Mouse (Mus musculus): ENCODE results near the gene Gm9789. TPM values are rescaled to one million over a fixed set of nuclear protein-coding genes. Genes with fewer than 3 reads are reported as not detected.
"Not testable (repeated sequence)": the region's sequence is repeated elsewhere in the genome, so short reads cannot be mapped to it uniquely, and the experiment has no call there.

Gene Gm9789
- not detected in 2 replicates for polyA plus RNA-seq (2014; fragmentation: Nextera tagmentation; extraction: Ambion mirVana)

- 87% methylated on average over 4 of the region's 4 CpGs for WGBS
- ATAC-seq (ENCODE audit: insufficient read depth, low FRiP score, low TSS enrichment) (no peak), DNase-seq (ENCODE audit: low spot score) (no peak)
- Histone ChIP-seq H3K9me3 (ENCODE audit: control insufficient read depth, low read length) (no peaks in the 10 kb centered on the region), H3K36me3 (ENCODE audit: control insufficient read depth, insufficient read depth, low read length) (no peaks in the 10 kb centered on the region), H3K4me2 (ENCODE audit: low read depth) (no peak within 1 kb of the TSS), H3K4me1 (ENCODE audit: control insufficient read depth, insufficient read depth, low read length) (no peaks in the 10 kb centered on the region), H3K27ac (ENCODE audit: low read depth, low read length) (no peak within 1 kb of the TSS), H3K9ac (ENCODE audit: low read length) (no peak within 1 kb of the TSS), H3K27me3 (ENCODE audit: control insufficient read depth, insufficient read depth, low read length) (no peaks in the 10 kb centered on the region), H3K4me3 (ENCODE audit: low read depth, low read length) (no peak within 1 kb of the TSS)
These were observed at the start of gene Gm9789 for GRCm38 (mm10) chr16:89157652-89158051. TSS of gene Gm9789 (plus strand) at chr16:89157952.

- Histone ChIP-seq H3K27ac (ENCODE audit: low read depth, low read length) (no peak within 1 kb of the TSS), H3K9me3 (ENCODE audit: control insufficient read depth, low read length) (no peaks in the 10 kb centered on the region), H3K27me3 (ENCODE audit: control insufficient read depth, insufficient read depth, low read length) (no peaks in the 10 kb centered on the region), H3K36me3 (ENCODE audit: control insufficient read depth, insufficient read depth, low read length) (no peaks in the 10 kb centered on the region), H3K4me3 (ENCODE audit: low read depth, low read length) (no peak within 1 kb of the TSS), H3K9ac (ENCODE audit: low read length) (no peak within 1 kb of the TSS), H3K4me1 (ENCODE audit: control insufficient read depth, insufficient read depth, low read length) (no peaks in the 10 kb centered on the region), H3K4me2 (ENCODE audit: low read depth) (no peak within 1 kb of the TSS)
- DNase-seq (ENCODE audit: low spot score) (no peak), ATAC-seq (ENCODE audit: insufficient read depth, low FRiP score, low TSS enrichment) (no peak)
- WGBS = 87% methylated on average over 1 of the region's 1 CpGs
These were observed 17.2 kb upstream of the Gm9789 start, which contains the start of gene Gm6358 for GRCm38 (mm10) chr16:89140551-89140950. TSS of gene Gm6358 (plus strand) at chr16:89140851.

- no peaks in the 10 kb centered on the region for H3K9me3 ChIP-seq (ENCODE audit: control insufficient read depth, low read length)
- H3K4me3 ChIP-seq (ENCODE audit: low read depth, low read length) = no peak within 1 kb of the TSS
- no peak for DNase-seq (ENCODE audit: low spot score)
- H3K27ac ChIP-seq (ENCODE audit: low read depth, low read length) = no peak within 1 kb of the TSS
- H3K36me3 ChIP-seq (ENCODE audit: control insufficient read depth, insufficient read depth, low read length) = no peaks in the 10 kb centered on the region
- H3K9ac ChIP-seq (ENCODE audit: low read length) = no peak within 1 kb of the TSS
- WGBS = 92% methylated on average over 1 of the region's 1 CpGs
- no peaks in the 10 kb centered on the region for H3K4me1 ChIP-seq (ENCODE audit: control insufficient read depth, insufficient read depth, low read length)
- no peaks in the 10 kb centered on the region for H3K27me3 ChIP-seq (ENCODE audit: control insufficient read depth, insufficient read depth, low read length)
- no peak within 1 kb of the TSS for H3K4me2 ChIP-seq (ENCODE audit: low read depth)
- ATAC-seq (ENCODE audit: insufficient read depth, low FRiP score, low TSS enrichment) = no peak
These were observed 7.0 kb upstream of the Gm9789 start, which contains the start of gene Gm10061 for GRCm38 (mm10) chr16:89150786-89151185. TSS of gene Gm10061 (plus strand) at chr16:89151086.

GRCm38 (mm10) chr16:89169190-89169589 lies 11.4 kb downstream of the Gm9789 start, which contains the start of gene Gm7735:
TSS of gene Gm7735 (plus strand) at chr16:89169490.
- H3K4me2 ChIP-seq (ENCODE audit: low read depth); ATAC-seq (ENCODE audit: insufficient read depth, low FRiP score, low TSS enrichment); H3K27ac ChIP-seq (ENCODE audit: low read depth, low read length); H3K4me3 ChIP-seq (ENCODE audit: low read depth, low read length); H3K27me3 ChIP-seq (ENCODE audit: control insufficient read depth, insufficient read depth, low read length); DNase-seq (ENCODE audit: low spot score); H3K9me3 ChIP-seq (ENCODE audit: control insufficient read depth, low read length); H3K9ac ChIP-seq (ENCODE audit: low read length); H3K36me3 ChIP-seq (ENCODE audit: control insufficient read depth, insufficient read depth, low read length); H3K4me1 ChIP-seq (ENCODE audit: control insufficient read depth, insufficient read depth, low read length): not testable (repeated sequence)

- ATAC-seq (ENCODE audit: insufficient read depth, low FRiP score, low TSS enrichment) = no peak
- H3K27me3 ChIP-seq (ENCODE audit: control insufficient read depth, insufficient read depth, low read length) = no peaks in the 10 kb centered on the region
- no peaks in the 10 kb centered on the region for H3K4me1 ChIP-seq (ENCODE audit: control insufficient read depth, insufficient read depth, low read length)
- 78% methylated on average over 2 of the region's 2 CpGs for WGBS
- no peaks in the 10 kb centered on the region for H3K9me3 ChIP-seq (ENCODE audit: control insufficient read depth, low read length)
- H3K27ac ChIP-seq (ENCODE audit: low read depth, low read length) = no peak within 1 kb of the TSS
- no peak within 1 kb of the TSS for H3K4me3 ChIP-seq (ENCODE audit: low read depth, low read length)
- no peak for DNase-seq (ENCODE audit: low spot score)
- no peak within 1 kb of the TSS for H3K4me2 ChIP-seq (ENCODE audit: low read depth)
- no peak within 1 kb of the TSS for H3K9ac ChIP-seq (ENCODE audit: low read length)
- H3K36me3 ChIP-seq (ENCODE audit: control insufficient read depth, insufficient read depth, low read length) = no peaks in the 10 kb centered on the region
These were observed 16.7 kb downstream of the Gm9789 start, which contains the start of gene 1110057P08Rik for GRCm38 (mm10) chr16:89174435-89174834. TSS of gene 1110057P08Rik (plus strand) at chr16:89174735.

- no peaks in the 10 kb centered on the region for H3K36me3 ChIP-seq (ENCODE audit: control insufficient read depth, insufficient read depth, low read length)
- no peak for DNase-seq (ENCODE audit: low spot score)
- H3K27me3 ChIP-seq (ENCODE audit: control insufficient read depth, insufficient read depth, low read length) = no peaks in the 10 kb centered on the region
- no peaks in the 10 kb centered on the region for H3K9me3 ChIP-seq (ENCODE audit: control insufficient read depth, low read length)
- H3K4me1 ChIP-seq (ENCODE audit: control insufficient read depth, insufficient read depth, low read length) = no peaks in the 10 kb centered on the region
- 82% methylated on average over 4 of the region's 4 CpGs for WGBS
- H3K27ac ChIP-seq (ENCODE audit: low read depth, low read length) = no peak overlapping the region
- no peak overlapping the region for H3K4me3 ChIP-seq (ENCODE audit: low read depth, low read length)
- no peak overlapping the region for H3K9ac ChIP-seq (ENCODE audit: low read length)
- ATAC-seq (ENCODE audit: insufficient read depth, low FRiP score, low TSS enrichment) = no peak
- H3K4me2 ChIP-seq (ENCODE audit: low read depth) = no peak overlapping the region
These were observed 30.9 kb downstream of the Gm9789 start for GRCm38 (mm10) chr16:89188621-89189020.

GRCm38 (mm10) chr16:89205561-89205960 lies 47.8 kb downstream of the Gm9789 start, which contains the start of gene Krtap20-2:
TSS of gene Krtap20-2 (plus strand) at chr16:89205861.
- Histone ChIP-seq H3K4me3 (ENCODE audit: low read depth, low read length) (no peak within 1 kb of the TSS), H3K4me2 (ENCODE audit: low read depth) (no peak within 1 kb of the TSS), H3K27me3 (ENCODE audit: control insufficient read depth, insufficient read depth, low read length) (no peaks in the 10 kb centered on the region), H3K9ac (ENCODE audit: low read length) (no peak within 1 kb of the TSS), H3K4me1 (ENCODE audit: control insufficient read depth, insufficient read depth, low read length) (no peaks in the 10 kb centered on the region), H3K36me3 (ENCODE audit: control insufficient read depth, insufficient read depth, low read length) (no peaks in the 10 kb centered on the region), H3K9me3 (ENCODE audit: control insufficient read depth, low read length) (no peaks in the 10 kb centered on the region), H3K27ac (ENCODE audit: low read depth, low read length) (no peak within 1 kb of the TSS)
- DNase-seq (ENCODE audit: low spot score) = no peak
- no peak for ATAC-seq (ENCODE audit: insufficient read depth, low FRiP score, low TSS enrichment)
- 68% methylated on average over 1 of the region's 1 CpGs for WGBS

Other genes starting within 250 kb of the Gm9789 start
- gene Krtap19-9b, start 225.7 kb upstream of the Gm9789 start, polyA plus RNA-seq (2014; fragmentation: Nextera tagmentation; extraction: Ambion mirVana) = not detected in 2 replicates
- not detected in 2 replicates for gene Krtap16-3, start 195.1 kb upstream of the Gm9789 start, polyA plus RNA-seq (2014; fragmentation: Nextera tagmentation; extraction: Ambion mirVana)
- gene Krtap22-2, start 147.2 kb upstream of the Gm9789 start, polyA plus RNA-seq (2014; fragmentation: Nextera tagmentation; extraction: Ambion mirVana) = not detected in 2 replicates
- not detected in 2 replicates for gene Gm10229, start 142.7 kb upstream of the Gm9789 start, polyA plus RNA-seq (2014; fragmentation: Nextera tagmentation; extraction: Ambion mirVana)
- not detected in 2 replicates for gene Krtap6-1, start 126.3 kb upstream of the Gm9789 start, polyA plus RNA-seq (2014; fragmentation: Nextera tagmentation; extraction: Ambion mirVana)
- gene Gm10228, start 116.5 kb upstream of the Gm9789 start, polyA plus RNA-seq (2014; fragmentation: Nextera tagmentation; extraction: Ambion mirVana) = not detected in 2 replicates
- not detected in 2 replicates for gene Krtap6-5, start 110.1 kb upstream of the Gm9789 start, polyA plus RNA-seq (2014; fragmentation: Nextera tagmentation; extraction: Ambion mirVana)
- not detected in 2 replicates for gene 1110025L11Rik, start 94.0 kb upstream of the Gm9789 start, polyA plus RNA-seq (2014; fragmentation: Nextera tagmentation; extraction: Ambion mirVana)
- gene Krtap6-3, start 73.9 kb upstream of the Gm9789 start, polyA plus RNA-seq (2014; fragmentation: Nextera tagmentation; extraction: Ambion mirVana) = not detected in 2 replicates
- not detected in 2 replicates for gene Gm6358, start 17.1 kb upstream of the Gm9789 start, polyA plus RNA-seq (2014; fragmentation: Nextera tagmentation; extraction: Ambion mirVana)
- gene Gm10061, start 6.9 kb upstream of the Gm9789 start, polyA plus RNA-seq (2014; fragmentation: Nextera tagmentation; extraction: Ambion mirVana) = not detected in 2 replicates
- gene Gm7735, start 11.5 kb downstream of the Gm9789 start, polyA plus RNA-seq (2014; fragmentation: Nextera tagmentation; extraction: Ambion mirVana) = not detected in 2 replicates
- not detected in 2 replicates for gene 1110057P08Rik, start 16.8 kb downstream of the Gm9789 start, polyA plus RNA-seq (2014; fragmentation: Nextera tagmentation; extraction: Ambion mirVana)
- gene Krtap20-2, start 47.9 kb downstream of the Gm9789 start, polyA plus RNA-seq (2014; fragmentation: Nextera tagmentation; extraction: Ambion mirVana) = not detected in 2 replicates
- not detected in 2 replicates for gene Krtap21-1, start 245.9 kb downstream of the Gm9789 start, polyA plus RNA-seq (2014; fragmentation: Nextera tagmentation; extraction: Ambion mirVana)